Mouse (Mus musculus): ENCODE data around the gene Ssr1.

- TF ChIP-seq CTCF (IDR thresholded peaks at IDR 0.05; ENCODE audit: low read depth) (no peak), EP300 (optimal IDR thresholded peaks at IDR 0.05) (no peak)
Observed at GRCm38 (mm10) chr13:37974036-37974435, 20.0 kb downstream of the Ssr1 start.
